Mouse (Mus musculus) kidney, adult 2 months (tissue): ENCODE data around the gene Etl4.

Experiments used
- CTCF ChIP-seq: fragments of 200-500 bp; conservative IDR thresholded peaks from 2 replicates; pipeline ENCODE4 v1.5.1; 2011; ENCODE audit warnings: low read depth, mild to moderate bottlenecking, control low read depth, low read length, moderate library complexity, mixed read lengths; ENCODE audit not compliant: insufficient read depth, insufficient read length
- POLR2A ChIP-seq: fragments of 200-500 bp; IDR thresholded peaks from one replicate; pipeline ENCODE4 v1.6.1; 2011; ENCODE audit warnings: low read depth, low read length, control low read depth

- no peak for TF ChIP-seq POLR2A
- no peak for TF ChIP-seq CTCF
These were observed 847.4 kb downstream of the Etl4 start for GRCm38 (mm10) chr2:20756964-20757363.
